Mouse (Mus musculus) liver, adult 2 months (tissue): ENCODE measurements at regions not wholly inside any gene's neighbourhood (a gene's known extent, or its start where the extent isn't known, plus 50 kb on each side); places are given as distances from the start of the nearest gene placed in this dataset.

Experiments
- CTCF ChIP-seq: fragments of 200-500 bp; IDR thresholded peaks from 2 replicates; pipeline ENCODE4 v1.5.1; 2011; ENCODE audit warnings: low read depth, low read length, control low read depth
- POLR2A ChIP-seq: fragments of 200-500 bp; IDR thresholded peaks from 2 replicates; pipeline ENCODE4 v1.6.1; 2011; ENCODE audit warnings: low read length, control low read depth; ENCODE audit not compliant: insufficient read depth; ENCODE audit errors: extremely low read depth

DNA sequence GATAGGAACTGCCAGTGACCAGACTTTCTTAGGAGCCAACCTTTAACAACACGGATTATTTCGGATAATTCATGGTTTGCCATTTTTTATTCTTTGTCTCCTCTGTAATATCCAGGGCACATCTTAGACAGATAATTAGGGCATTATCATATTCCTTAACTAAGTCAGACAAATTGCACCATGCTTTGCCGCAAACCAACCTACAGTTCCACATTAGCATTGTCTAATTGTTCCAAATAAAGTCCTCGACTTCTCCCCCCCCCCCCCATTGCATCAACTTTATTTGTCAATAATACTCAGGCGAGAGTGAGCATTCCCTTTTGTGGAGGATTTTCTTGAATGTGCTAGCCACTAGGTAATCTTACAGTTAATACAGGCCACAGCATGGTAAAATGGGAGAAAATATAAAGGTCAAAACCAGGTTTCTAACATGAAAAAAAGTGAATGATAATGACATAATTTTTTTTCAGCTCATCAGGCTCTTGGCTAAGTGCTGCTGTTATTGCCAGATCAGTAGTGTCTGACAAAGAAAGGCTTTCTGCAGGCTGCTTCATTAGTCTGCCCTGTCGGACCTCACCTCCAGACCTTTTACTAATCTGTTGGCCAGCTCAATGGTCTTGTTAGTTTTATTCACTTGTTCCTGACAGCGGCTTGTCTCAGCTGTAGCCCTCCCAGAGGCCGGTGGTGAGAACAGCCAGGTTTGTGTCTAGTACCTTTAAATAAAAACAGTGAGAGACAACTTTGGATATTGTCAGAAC is 80.3 kb downstream of the Cdca7 start:
- TF ChIP-seq CTCF: no peak
- TF ChIP-seq POLR2A: no peak
